Mouse (Mus musculus): Measurements from ENCODE around the gene Ttpal. TPM values are rescaled to one million over a fixed set of nuclear protein-coding genes. Genes with fewer than 3 reads are reported as not detected.
A peak's percentile ranks its signal among the peaks of the same experiment; 100 is the strongest.

Ttpal gene
- polyA plus RNA-seq, 1 experiment: 25.6 TPM

- TF ChIP-seq GATA1 (IDR thresholded peaks at IDR 0.05; ENCODE audit: low read length): no peak
Observed at GRCm38 (mm10) chr2:163640493-163640892, 38.4 kb downstream of the Ttpal start.

GRCm38 (mm10) chr2:163641681-163642080, 39.6 kb downstream of the Ttpal start:
- no peak for TF ChIP-seq GATA1 (IDR thresholded peaks at IDR 0.05; ENCODE audit: low read length)

- no peak for TF ChIP-seq GATA1 (IDR thresholded peaks at IDR 0.05; ENCODE audit: low read length)
Observed at GRCm38 (mm10) chr2:163642685-163643575, 40.8 kb downstream of the Ttpal start.

GRCm38 (mm10) chr2:163643576-163643971, 41.5 kb downstream of the Ttpal start:
- no peak for TF ChIP-seq GATA1 (IDR thresholded peaks at IDR 0.05; ENCODE audit: low read length)

GRCm38 (mm10) chr2:163644047-163644446, 41.9 kb downstream of the Ttpal start:
- no peak for TF ChIP-seq GATA1 (IDR thresholded peaks at IDR 0.05; ENCODE audit: low read length)

- TF ChIP-seq GATA1 (IDR thresholded peaks at IDR 0.05; ENCODE audit: low read length): no peak
Observed at GRCm38 (mm10) chr2:163644575-163645385, 42.7 kb downstream of the Ttpal start, which contains the start of gene Serinc3. Serinc3 (minus strand) TSS chr2:163645131.

GRCm38 (mm10) chr2:163645700-163646460, 43.8 kb downstream of the Ttpal start:
- TF ChIP-seq GATA1 (IDR thresholded peaks at IDR 0.05; ENCODE audit: low read length): no peak

- no peak for TF ChIP-seq GATA1 (IDR thresholded peaks at IDR 0.05; ENCODE audit: low read length)
Observed at GRCm38 (mm10) chr2:163646461-163647080, 44.5 kb downstream of the Ttpal start.

- TF ChIP-seq GATA1 (IDR thresholded peaks at IDR 0.05; ENCODE audit: low read length): no peak
Observed at GRCm38 (mm10) chr2:163657486-163657885, 55.4 kb downstream of the Ttpal start.

GRCm38 (mm10) chr2:163657975-163658886, 56.1 kb downstream of the Ttpal start, which contains the start of gene Pkig:
Pkig (plus strand) TSS chr2:163658386.
- no peak for TF ChIP-seq GATA1 (IDR thresholded peaks at IDR 0.05; ENCODE audit: low read length)

- no peak for TF ChIP-seq GATA1 (IDR thresholded peaks at IDR 0.05; ENCODE audit: low read length)
Observed at GRCm38 (mm10) chr2:163658941-163659340, 56.8 kb downstream of the Ttpal start.

GRCm38 (mm10) chr2:163659431-163659830, 57.3 kb downstream of the Ttpal start:
- no peak for TF ChIP-seq GATA1 (IDR thresholded peaks at IDR 0.05; ENCODE audit: low read length)

- peak; percentile 23 for TF ChIP-seq GATA1 (IDR thresholded peaks at IDR 0.05; ENCODE audit: low read length)
Observed at GRCm38 (mm10) chr2:163660103-163660701, 58.1 kb downstream of the Ttpal start.
